Mouse (Mus musculus): ENCODE measurements at regions not wholly inside any gene's neighbourhood (a gene's known extent, or its start where the extent isn't known, plus 50 kb on each side); places are given as distances from the start of the nearest gene placed in this dataset.

DNA sequence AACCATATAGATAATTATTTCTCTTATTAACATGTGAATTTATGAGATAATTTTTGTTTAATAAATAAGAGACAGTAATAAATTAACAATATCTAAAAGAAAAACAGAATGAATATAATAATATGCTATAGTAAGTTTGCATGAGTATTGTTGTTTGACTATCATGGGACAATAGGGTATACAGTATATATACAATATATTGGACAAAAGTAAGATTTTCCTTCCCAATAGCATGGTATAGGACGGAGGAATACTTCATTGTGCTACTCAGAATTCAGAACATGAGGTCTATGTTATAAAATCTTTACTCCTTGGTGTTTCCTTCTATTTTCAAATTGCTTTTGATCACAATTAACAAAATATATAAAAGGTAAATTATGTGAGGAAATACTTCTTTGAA, 771.0 kb upstream of the Pcdh20 start:
- DNase-seq (ENCODE audit: low spot score in 2 of 2) = no peak

DNA sequence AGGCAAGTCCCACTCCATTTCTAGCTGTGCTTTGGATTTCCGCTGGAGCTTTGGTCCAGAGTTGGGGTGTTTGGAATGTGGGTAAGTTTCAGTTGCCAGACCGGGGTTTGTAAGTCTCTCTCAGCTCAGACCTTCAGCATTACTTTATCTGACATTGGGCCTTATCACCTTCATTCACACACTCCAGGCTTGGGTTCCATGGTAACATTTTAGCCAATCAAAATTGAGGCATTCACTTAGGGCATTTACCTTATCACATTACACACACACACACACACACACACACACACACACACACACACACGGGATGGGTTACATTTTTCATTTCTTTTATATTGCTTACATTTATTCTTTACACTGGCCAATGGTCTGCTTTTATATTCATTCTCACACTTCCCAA, 765.3 kb upstream of the Pcdh20 start:
- DNase-seq (ENCODE audit: low spot score in 2 of 2) = no peak

DNA sequence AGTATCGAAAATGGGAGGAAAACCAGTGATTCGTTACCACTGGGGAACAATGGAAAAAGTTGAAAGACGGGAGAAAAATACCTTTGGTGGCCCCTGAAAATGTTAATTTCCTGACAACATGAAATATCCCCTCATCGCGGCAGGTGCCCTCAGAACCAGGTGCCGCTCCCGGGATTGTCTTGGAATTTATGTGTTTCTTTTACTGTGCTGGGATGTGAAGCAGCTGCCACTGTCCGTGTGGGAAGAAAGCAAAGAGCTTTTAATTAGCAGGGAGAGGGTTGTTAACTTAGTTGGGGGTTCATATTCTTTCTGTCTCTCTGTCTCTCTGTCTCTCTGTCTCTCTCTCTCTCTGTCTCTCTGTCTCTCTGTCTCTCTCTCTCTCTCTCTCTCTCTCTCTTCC, 759.3 kb upstream of the Pcdh20 start:
- no peak for DNase-seq (ENCODE audit: low spot score in 2 of 2)

DNA sequence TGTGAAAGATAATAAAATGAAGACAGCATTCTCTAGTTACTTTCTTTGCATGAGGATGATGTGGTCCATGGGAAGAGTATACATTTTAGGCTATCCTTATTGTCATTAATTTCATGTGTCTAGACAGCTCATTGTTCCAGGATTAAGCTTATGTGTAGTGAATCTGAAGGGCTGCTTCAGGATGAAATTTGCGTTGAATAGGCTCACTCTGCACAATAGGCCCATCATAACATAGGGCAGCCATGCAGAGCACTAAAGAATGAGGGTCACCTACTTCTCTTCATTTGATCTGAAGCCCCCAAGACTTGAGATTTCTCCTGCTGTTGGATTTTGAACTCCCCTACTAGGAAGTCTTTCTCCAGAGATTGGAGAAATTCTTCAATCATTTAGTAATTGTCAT, 746.2 kb upstream of the Pcdh20 start:
- no peak for DNase-seq (ENCODE audit: low spot score in 2 of 2)

DNA sequence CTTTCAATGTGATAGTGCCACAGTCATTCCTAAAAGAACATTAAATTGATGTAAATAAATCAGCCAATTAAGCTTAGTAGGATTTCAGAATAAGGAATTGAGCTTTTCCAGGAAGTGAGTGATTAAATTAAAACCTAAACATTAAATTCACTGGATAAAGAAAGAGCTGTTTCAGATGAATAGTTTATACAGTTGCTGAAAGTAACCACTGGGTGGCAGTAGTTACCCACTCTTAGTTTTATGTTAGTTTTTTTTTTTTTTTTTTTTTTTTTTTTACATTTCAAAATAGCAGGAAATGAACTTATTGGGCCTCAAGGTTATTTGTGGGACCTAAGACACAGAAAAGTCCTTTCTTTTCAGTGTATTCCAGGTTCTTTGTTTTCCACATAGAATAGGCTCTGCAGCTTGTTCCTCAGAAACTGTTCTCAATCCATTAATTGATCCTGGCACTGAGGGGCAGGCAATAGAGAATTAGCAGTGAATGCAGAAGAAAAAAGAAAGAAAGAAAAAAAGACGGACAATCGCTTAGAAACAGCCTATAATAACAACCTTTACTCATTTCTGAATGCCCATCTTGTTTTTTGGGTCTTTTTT, 710.3 kb upstream of the Pcdh20 start:
- DNase-seq (ENCODE audit: low spot score in 2 of 2) = peak in 1 of 2 experiments; percentile 10

DNA sequence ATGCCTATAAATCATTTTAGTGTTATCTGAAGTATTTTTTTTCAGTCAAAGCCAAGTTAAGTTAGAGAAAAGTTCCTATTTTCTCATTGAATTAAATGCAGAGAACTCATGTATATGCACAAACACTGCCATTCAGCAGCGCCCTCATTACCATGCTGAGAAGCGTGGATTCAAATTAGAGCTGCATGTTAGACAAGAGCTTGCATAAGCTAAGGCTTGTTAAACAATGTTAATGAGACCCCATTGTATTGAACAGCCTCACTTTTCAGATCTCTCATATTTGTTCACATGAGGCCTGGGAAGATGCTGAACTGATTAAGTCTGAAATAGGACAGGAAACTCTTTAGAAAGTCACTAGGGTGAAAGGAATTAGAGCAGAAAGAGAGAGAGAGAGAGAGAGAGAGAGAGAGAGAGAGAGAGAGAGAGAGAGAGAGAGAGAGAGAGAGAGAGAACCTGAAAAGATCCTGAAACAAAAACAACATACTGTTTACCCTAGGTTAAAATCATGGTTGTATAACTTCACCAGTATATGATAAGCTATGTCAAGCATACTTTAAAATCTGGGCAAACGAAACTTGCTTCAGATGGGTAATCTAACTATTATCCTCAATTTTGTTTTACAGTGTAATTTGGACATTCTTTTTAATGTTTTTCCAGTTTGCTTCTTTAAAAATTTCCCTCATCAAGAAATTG, 671.9 kb upstream of the Pcdh20 start:
- DNase-seq (ENCODE audit: low spot score in 2 of 2) = no peak

DNA sequence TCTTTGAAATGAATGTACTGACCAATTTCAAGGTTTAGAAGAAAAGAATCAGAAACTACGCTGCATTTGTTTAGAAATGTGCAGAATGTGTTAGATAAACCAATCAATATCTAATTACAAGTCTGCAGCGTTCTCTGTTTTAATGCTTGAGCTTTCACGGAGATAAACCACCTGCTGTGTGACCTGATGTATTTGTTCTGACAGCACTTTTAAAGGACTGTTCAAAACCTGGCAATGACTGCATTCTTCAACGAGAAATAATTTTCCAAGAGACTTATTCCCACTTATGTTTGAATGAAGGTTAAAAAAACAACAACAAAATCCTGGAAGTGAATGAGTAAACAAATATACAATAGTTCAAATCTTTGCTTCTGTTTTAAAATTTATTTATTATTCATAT, 628.1 kb upstream of the Pcdh20 start:
- no peak for DNase-seq (ENCODE audit: low spot score in 2 of 2)

DNA sequence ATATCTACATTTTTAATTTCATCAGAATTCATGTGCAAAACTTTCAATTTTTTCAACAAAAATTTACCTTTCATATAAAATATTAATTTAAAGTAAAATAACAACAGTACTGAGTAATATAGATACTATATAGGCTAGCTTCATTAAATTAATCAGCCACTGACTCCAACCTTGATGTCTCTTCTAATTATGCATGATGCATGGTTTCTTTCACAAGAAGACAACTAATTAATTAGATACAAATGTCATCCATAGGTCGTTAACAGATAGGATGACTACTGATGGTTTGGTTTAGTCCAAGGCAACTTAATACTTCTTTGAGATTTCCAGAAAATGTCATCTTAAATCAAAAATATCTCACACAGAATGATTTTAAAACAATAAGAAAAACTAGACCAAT, 618.5 kb upstream of the Pcdh20 start:
- no peak for DNase-seq (ENCODE audit: low spot score in 2 of 2)

DNA sequence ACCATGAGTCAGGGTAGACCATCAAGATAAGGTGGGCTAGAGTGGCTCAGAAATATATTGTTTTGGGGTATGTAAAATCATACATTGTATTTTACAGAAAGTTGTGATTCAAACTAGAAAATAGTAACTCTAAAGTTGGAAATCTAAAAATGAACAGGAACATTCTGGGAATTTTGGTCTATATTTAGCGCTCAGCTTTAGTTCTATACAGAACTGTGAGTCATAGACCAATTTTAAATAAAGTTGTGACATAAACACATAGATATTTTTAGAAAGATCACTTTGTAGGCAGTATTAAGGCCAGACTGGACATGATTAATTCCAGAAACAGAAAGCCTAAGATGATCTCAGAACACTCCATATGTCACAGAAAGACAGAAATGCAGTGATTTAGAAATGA, 604.8 kb upstream of the Pcdh20 start:
- DNase-seq (ENCODE audit: low spot score in 2 of 2) = no peak

DNA sequence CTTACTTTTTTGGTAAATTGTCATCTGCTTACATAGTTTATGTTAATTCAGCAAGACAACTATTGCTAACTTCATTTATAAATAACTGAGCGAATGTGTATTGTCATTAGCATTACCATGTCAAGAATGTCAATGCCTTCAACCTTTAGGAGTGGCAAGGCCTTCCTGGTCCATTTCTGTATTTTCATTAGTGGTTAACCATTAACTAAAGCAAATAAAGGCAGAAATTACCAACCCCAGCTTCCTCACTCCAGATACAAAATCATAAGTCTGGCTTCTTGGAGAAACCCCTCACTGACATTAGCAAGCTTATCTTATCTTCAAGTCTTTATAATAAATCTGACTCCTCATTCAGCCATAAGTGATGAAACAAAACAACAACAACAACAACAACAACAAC, 592.8 kb upstream of the Pcdh20 start:
- no peak for DNase-seq (ENCODE audit: low spot score in 2 of 2)

DNA sequence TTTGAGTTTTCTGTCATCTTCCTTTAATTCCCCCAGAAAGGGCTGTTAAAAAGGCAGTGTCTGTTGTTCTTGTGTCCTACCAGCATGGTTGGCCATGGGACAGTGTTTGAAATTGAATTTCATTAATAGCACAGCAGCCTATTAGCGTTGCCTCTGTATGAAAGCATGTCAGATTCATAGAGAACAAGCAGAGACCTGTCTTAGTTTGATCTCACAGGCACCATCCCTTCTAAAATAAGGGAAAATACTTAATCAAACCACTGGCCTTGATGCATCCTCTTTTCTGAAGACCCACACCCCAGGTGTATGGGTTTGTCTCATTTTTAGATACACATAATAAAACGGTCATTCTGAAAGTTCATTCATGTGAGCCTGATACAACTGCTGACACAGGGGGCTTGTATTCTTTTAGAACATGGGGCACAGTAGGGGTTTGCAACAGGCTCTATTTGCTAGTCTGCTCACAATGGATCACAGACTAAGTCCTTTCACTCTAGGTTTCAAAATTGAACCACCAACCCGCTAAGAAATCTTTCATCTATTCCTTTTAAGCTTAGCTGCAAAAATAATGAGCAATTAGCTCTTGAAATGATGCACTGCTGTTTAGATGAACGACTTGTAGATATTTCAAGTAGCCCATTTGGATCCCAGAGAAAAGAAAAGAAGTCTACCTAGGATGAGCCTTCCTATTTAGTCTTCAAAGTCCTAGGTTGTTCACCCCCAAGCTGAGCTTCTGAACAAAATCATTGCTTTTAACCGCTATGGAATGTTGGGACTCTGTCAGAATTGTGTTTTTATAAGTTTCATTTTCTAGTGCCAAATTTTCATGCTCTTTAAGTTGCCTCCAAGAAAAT, 591.6 kb upstream of the Pcdh20 start:
- no peak for DNase-seq (ENCODE audit: low spot score in 2 of 2)

DNA sequence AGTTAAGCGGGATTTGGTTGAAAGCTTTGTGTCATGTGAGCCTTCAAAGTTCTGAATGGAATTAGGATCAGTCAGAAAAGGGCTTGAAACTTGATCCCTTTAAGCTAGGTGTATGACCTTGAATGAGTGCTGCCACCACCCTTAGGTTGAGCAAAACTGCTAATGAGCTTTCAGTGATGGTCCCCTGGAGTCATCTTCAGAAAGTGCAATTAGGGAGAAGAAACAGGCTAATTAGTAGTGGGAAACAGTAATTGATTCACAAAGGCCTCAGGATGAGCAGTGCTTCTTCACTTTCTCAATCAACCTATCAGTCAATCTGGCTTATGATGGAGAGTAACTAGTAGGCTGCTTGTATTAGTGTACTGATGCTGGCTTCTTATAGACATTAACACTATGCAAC, 590.1 kb upstream of the Pcdh20 start:
- DNase-seq (ENCODE audit: low spot score in 2 of 2) = no peak

DNA sequence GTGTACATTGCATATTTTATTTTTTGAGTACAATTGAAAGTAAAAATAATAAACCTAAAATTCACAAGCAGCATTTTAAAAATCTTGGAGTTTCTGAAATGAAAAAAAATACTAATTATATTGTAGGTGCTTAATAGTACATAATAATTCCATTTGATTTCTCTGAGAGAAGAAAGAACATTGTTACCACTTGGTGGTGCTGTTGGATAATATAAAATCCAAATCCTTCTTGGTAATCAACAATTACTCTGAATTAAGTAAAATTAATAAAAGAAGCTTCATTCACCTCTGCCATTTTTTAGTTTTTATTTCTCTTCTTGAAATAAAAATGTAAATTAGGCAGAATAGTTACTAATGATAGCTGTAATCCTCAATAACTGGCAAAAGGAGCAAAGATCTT, 563.2 kb upstream of the Pcdh20 start:
- peak in 1 of 2 experiments; percentile 33 for DNase-seq (ENCODE audit: low spot score in 2 of 2)

DNA sequence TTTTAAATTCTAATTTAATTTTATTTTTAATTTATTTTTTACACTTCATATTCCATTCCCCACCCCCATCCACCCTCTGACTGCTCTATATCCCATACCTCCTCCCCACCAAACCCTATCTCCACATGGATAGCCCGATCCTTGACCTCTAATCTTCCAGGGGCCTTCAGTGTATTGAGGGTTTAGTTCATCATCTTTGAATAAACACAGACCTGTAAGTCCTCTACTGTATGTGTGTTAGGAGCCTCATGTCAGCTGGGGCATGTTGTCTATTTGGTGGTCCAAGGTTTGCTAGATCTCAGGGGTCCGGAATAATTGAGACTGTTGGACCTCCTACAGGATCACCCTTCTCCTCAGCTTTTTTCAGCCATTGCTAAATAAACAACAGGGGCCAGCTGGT, 540.2 kb upstream of the Pcdh20 start:
- DNase-seq (ENCODE audit: low spot score in 2 of 2) = no peak

DNA sequence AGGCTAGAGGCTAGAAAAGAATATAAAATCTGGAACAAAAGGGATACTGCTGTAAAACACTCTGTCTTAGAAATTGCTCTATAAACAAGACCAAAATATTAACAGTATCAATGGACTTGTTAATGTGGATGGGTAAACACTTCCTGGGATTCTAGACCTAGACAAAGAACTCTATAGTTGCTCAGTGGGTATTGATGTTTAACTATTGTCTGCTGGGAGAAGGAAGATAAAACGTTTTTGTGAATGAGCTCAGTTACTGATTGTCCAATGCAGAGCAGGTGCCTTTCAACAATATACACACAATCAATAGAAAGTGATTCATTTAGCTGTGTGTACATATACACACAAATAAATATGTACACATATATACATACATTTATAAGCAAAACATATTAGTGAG, 538.5 kb upstream of the Pcdh20 start:
- no peak for DNase-seq (ENCODE audit: low spot score in 2 of 2)

DNA sequence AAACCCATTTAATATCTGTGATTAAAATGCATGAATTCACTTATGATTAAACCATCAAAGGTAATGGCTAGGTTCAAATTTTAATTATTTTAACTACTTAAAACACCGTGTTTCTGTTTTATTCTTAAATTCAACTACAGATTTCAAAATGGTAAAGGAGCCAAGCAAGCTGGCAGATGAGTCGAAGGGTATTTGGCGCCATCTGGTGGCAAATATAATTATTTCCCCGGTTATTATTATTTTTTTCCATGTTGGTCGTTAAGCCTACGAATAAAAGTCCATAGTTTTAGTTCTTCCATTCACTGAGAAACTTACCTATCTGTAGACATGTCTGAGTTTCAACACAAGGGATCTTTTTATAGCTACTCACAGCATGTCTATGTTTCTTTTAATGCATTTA, 510.7 kb upstream of the Pcdh20 start:
- peak in 1 of 2 experiments; percentile 38 for DNase-seq (ENCODE audit: low spot score in 2 of 2)

DNA sequence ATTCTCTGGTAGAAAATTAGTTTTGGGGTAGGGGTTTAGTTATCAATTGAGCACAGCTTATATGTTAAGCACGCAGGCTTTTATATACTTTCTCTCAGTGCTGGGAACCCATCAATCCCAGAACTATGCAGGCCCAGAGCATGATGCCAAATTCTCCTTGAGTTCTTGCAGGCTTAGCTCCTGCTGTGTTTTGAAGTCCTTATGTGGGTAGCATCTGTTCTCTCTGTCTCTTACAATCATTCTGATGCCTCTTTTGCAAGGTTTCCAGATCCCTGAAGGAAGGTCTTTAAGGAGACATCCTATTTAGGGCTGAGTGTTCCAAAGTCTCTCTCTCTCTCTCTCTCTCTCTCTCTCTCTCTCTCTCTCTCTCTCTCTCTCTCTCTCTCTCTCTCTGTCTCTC, 504.8 kb upstream of the Pcdh20 start:
- DNase-seq (ENCODE audit: low spot score in 2 of 2) = peak; percentile 32 to 63

DNA sequence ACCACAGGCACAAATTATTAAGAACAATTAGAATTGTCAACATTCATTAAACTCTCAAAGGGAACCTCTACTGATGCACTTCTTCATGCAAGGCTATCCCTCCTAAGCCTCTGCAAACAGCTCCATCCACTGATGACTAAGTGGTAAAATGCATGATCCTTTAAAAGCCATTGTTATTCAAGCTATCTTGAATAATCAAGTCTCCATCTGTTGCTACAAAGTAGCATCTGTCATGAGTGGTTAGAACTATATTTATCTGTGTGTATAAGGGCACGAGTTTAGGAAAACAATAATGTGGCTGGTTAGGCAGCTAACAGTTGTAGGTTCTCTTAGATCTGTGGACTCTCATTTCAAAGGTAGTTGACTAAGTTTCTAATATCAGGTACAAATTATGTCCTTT, 463.4 kb upstream of the Pcdh20 start:
- DNase-seq (ENCODE audit: low spot score in 2 of 2) = peak in 1 of 2 experiments; percentile 84

Measured in layer of hippocampus, adult 18-20 months (tissue).